18 mouse cellular contexts compared by ENCODE assay signal in the genomic region with DNA sequence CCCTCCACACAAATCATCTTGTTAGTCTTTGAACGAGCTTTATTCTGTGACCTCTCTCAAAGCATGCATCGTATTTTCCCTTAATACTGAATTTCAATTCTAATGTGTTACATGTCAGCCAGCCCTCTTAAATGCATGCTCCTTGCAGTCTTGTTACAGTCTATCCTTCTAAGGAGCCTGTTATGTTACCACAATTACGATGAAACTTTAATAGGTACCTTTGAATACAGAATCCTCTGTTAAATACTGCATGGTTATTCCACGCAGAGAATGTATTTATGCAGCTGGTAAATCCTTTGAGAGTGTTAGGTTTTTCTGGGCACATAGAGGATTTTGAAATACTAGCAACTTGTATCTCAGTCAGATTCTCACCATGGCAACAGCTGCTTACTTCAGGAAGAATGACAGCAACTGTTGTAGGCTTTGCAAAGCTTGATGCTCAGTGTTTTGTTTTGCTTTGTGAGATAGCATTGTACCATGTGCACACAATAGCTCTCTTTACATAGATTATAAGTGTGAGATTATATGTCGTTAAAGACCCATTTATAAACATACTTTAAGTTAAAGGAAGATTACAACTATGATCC.
DNase-seq lines count a peak whose midpoint lies in the region; ATAC-seq lines count a peak whose summit lies in the region.
"Had no signal": no experiment of that assay in that cellular context is flagged by ENCODE, and none has a peak within 500 bp of the region (broad histone marks: within the 10 kb centered on the region; RNA-seq: fewer than 3 reads in every experiment).

No protein-coding gene starts in this region.

- DNase-seq in embryonic facial prominence, embryonic 14.5 days (ENCODE audit: low spot score): peak; percentile 51
- DNase-seq in embryonic facial prominence, embryonic 10.5 days (ENCODE audit: low spot score): no peak
- DNase-seq in limb, embryonic 10.5 days (ENCODE audit: low spot score): no peak
- peak; percentile 52 for DNase-seq in telencephalon, adult 2 months (ENCODE audit: low read depth, low spot score)
- DNase-seq in thymus, postnatal 36 days: no peak
- no peak for DNase-seq in cerebellum, adult 9-11 months
- DNase-seq: cerebellum, adult 18-20 months; kidney, postnatal 10 days; left cerebral cortex, postnatal 4 days; lung, postnatal 10 days; right cerebral cortex, postnatal 4 days; thymus, postnatal 25 days had no signal

- H3K36me3 ChIP-seq in embryonic facial prominence, embryonic 14.5 days (ENCODE audit: control insufficient read depth, insufficient read depth, low read length): no peaks in the 10 kb centered on the region
- no peaks in the 10 kb centered on the region for H3K36me3 ChIP-seq in embryonic facial prominence, embryonic 10.5 days (replicated peaks)
- H3K36me3 ChIP-seq in limb, embryonic 13.5 days: no peaks in the 10 kb centered on the region
- H3K36me3 ChIP-seq in limb, embryonic 10.5 days: no peaks in the 10 kb centered on the region
- no peaks in the 10 kb centered on the region for H3K36me3 ChIP-seq in hindbrain, embryonic 16.5 days (ENCODE audit: control insufficient read depth, insufficient read depth, low read length)
- H3K36me3 ChIP-seq: embryonic facial prominence, embryonic 12.5 days; heart, embryonic 15.5 days; stomach, embryonic 15.5 days had no signal

- WGBS in embryonic facial prominence, embryonic 14.5 days: 74% methylated on average over 5 of the region's 5 CpGs
- 83% methylated on average over 5 of the region's 5 CpGs for WGBS in embryonic facial prominence, embryonic 10.5 days
- WGBS in limb, embryonic 13.5 days: 64% methylated on average over 5 of the region's 5 CpGs
- WGBS in limb, embryonic 10.5 days: 88% methylated on average over 5 of the region's 5 CpGs
- 43% methylated on average over 5 of the region's 5 CpGs for WGBS in hindbrain, embryonic 16.5 days

- peak; percentile 60 for ATAC-seq in embryonic facial prominence, embryonic 14.5 days (ENCODE audit: low read depth)
- ATAC-seq in limb, embryonic 13.5 days (ENCODE audit: low FRiP score, low read depth): 0 out of 2 replicates have a peak, but pooled peaks have one; percentile 19
- peak; percentile 76 for ATAC-seq in hindbrain, embryonic 16.5 days

- no peak overlapping the region for H3K9ac ChIP-seq in embryonic facial prominence, embryonic 14.5 days (ENCODE audit: low read depth, low read length)
- H3K9ac ChIP-seq in limb, embryonic 13.5 days: no peak overlapping the region
- no peak overlapping the region for H3K9ac ChIP-seq in hindbrain, embryonic 16.5 days (ENCODE audit: low read depth, low read length)
- H3K9ac ChIP-seq: embryonic facial prominence, embryonic 12.5 days; heart, embryonic 15.5 days; liver, embryonic 14.5 days; stomach, embryonic 15.5 days had no signal

- H3K4me3 ChIP-seq in embryonic facial prominence, embryonic 14.5 days (ENCODE audit: low read depth, low read length): no peak overlapping the region
- no peak overlapping the region for H3K4me3 ChIP-seq in embryonic facial prominence, embryonic 10.5 days
- H3K4me3 ChIP-seq in limb, embryonic 13.5 days: no peak overlapping the region
- H3K4me3 ChIP-seq in limb, embryonic 10.5 days: no peak overlapping the region
- no peak overlapping the region for H3K4me3 ChIP-seq in hindbrain, embryonic 16.5 days (ENCODE audit: low read length)
- H3K4me3 ChIP-seq: embryonic facial prominence, embryonic 12.5 days; heart, embryonic 15.5 days; stomach, embryonic 15.5 days had no signal

- no peaks in the 10 kb centered on the region for H3K4me1 ChIP-seq in embryonic facial prominence, embryonic 14.5 days (ENCODE audit: control insufficient read depth, insufficient read depth, low read length)
- H3K4me1 ChIP-seq in embryonic facial prominence, embryonic 10.5 days: no peaks in the 10 kb centered on the region
- H3K4me1 ChIP-seq in limb, embryonic 13.5 days: no peaks in the 10 kb centered on the region
- H3K4me1 ChIP-seq in limb, embryonic 10.5 days: no peaks in the 10 kb centered on the region
- H3K4me1 ChIP-seq in hindbrain, embryonic 16.5 days (ENCODE audit: control insufficient read depth, insufficient read depth, low read depth, low read length): peaks cover 3% of the 10 kb centered on the region; the same call in 1 of the 2 replicates
- H3K4me1 ChIP-seq: embryonic facial prominence, embryonic 12.5 days; heart, embryonic 15.5 days; stomach, embryonic 15.5 days had no signal

- H3K27ac ChIP-seq in embryonic facial prominence, embryonic 14.5 days (replicated peaks; ENCODE audit: low read depth, low read length): no peak overlapping the region
- no peak overlapping the region for H3K27ac ChIP-seq in embryonic facial prominence, embryonic 10.5 days (replicated peaks)
- H3K27ac ChIP-seq in limb, embryonic 13.5 days: no peak overlapping the region
- no peak overlapping the region for H3K27ac ChIP-seq in limb, embryonic 10.5 days
- 0 out of 2 replicates have a peak overlapping the region, but pooled peaks have one; percentile 3 for H3K27ac ChIP-seq in hindbrain, embryonic 16.5 days (ENCODE audit: low read depth, low read length)
- H3K27ac ChIP-seq: embryonic facial prominence, embryonic 12.5 days; heart, embryonic 15.5 days; liver, embryonic 14.5 days; stomach, embryonic 15.5 days had no signal

- H3K4me2 ChIP-seq in embryonic facial prominence, embryonic 14.5 days (ENCODE audit: low read depth, low read length): no peak overlapping the region
- no peak overlapping the region for H3K4me2 ChIP-seq in limb, embryonic 13.5 days (replicated peaks)
- H3K4me2 ChIP-seq in hindbrain, embryonic 16.5 days (ENCODE audit: low read length): no peak overlapping the region
- H3K4me2 ChIP-seq: embryonic facial prominence, embryonic 12.5 days; heart, embryonic 15.5 days; stomach, embryonic 15.5 days had no signal

- no peaks in the 10 kb centered on the region for H3K27me3 ChIP-seq in embryonic facial prominence, embryonic 14.5 days (replicated peaks; ENCODE audit: control insufficient read depth, insufficient read depth, low read length)
- H3K27me3 ChIP-seq in embryonic facial prominence, embryonic 10.5 days (replicated peaks; ENCODE audit: low read depth, poor library complexity, severe bottlenecking): no peaks in the 10 kb centered on the region
- H3K27me3 ChIP-seq in limb, embryonic 13.5 days: no peaks in the 10 kb centered on the region
- H3K27me3 ChIP-seq in limb, embryonic 10.5 days (ENCODE audit: low read depth, poor library complexity, severe bottlenecking): no peaks in the 10 kb centered on the region
- H3K27me3 ChIP-seq in hindbrain, embryonic 16.5 days (replicated peaks; ENCODE audit: control insufficient read depth, insufficient read depth, low read length): no peaks in the 10 kb centered on the region
- H3K27me3 ChIP-seq: embryonic facial prominence, embryonic 12.5 days; heart, embryonic 15.5 days; stomach, embryonic 15.5 days had no signal

- H3K9me3 ChIP-seq in embryonic facial prominence, embryonic 14.5 days (ENCODE audit: control insufficient read depth, low read length): no peaks in the 10 kb centered on the region
- no peaks in the 10 kb centered on the region for H3K9me3 ChIP-seq in embryonic facial prominence, embryonic 10.5 days
- no peaks in the 10 kb centered on the region for H3K9me3 ChIP-seq in limb, embryonic 13.5 days
- no peaks in the 10 kb centered on the region for H3K9me3 ChIP-seq in limb, embryonic 10.5 days (replicated peaks)
- H3K9me3 ChIP-seq in hindbrain, embryonic 16.5 days (ENCODE audit: control insufficient read depth, low read length): no peaks in the 10 kb centered on the region
- H3K9me3 ChIP-seq: embryonic facial prominence, embryonic 12.5 days; heart, embryonic 15.5 days; stomach, embryonic 15.5 days had no signal

Comparison
In these comparisons a context has a peak if more than half of its experiments do, and no peak if none do; other contexts are left out.
1. DNase-seq: peak in embryonic facial prominence, embryonic 14.5 days (single experiment) and telencephalon, adult 2 months (single experiment); none in embryonic facial prominence, embryonic 10.5 days (single experiment), limb, embryonic 10.5 days (single experiment), thymus, postnatal 36 days (0 of 2) and cerebellum, adult 9-11 months (single experiment).
2. ATAC-seq: peak in every context shown above with its lines; median percentile 76 in hindbrain, embryonic 16.5 days; 60 in embryonic facial prominence, embryonic 14.5 days; 19 in limb, embryonic 13.5 days.